Mouse (Mus musculus): ENCODE results near the gene Ankrd13a. TPM values are rescaled to one million over a fixed set of nuclear protein-coding genes. Genes with fewer than 3 reads are reported as not detected.

The Ankrd13a gene
- polyA plus RNA-seq, 1 experiment, result 51.2 TPM

Other genes with a start within 250 kb of the Ankrd13a start
- 0.02 TPM for gene Fam222a, start 206.7 kb upstream of the Ankrd13a start, polyA plus RNA-seq (2012; fragmentation: generic; extraction: Trizol)
- gene Trpv4, start 116.3 kb upstream of the Ankrd13a start, polyA plus RNA-seq (2012; fragmentation: generic; extraction: Trizol), result 0.12 TPM
- 45.2 TPM for gene Gltp, start 83.7 kb upstream of the Ankrd13a start, polyA plus RNA-seq (2012; fragmentation: generic; extraction: Trizol)
- 9.3 TPM for gene Tchp, start 66.9 kb upstream of the Ankrd13a start, polyA plus RNA-seq (2012; fragmentation: generic; extraction: Trizol)
- gene Git2, start 840 bp downstream of the Ankrd13a start, polyA plus RNA-seq (2012; fragmentation: generic; extraction: Trizol), result 21.6 TPM
- gene 1500011B03Rik, start 48.8 kb downstream of the Ankrd13a start, polyA plus RNA-seq (2012; fragmentation: generic; extraction: Trizol), result 31.4 TPM
- gene 4930519G04Rik, start 79.0 kb downstream of the Ankrd13a start, polyA plus RNA-seq (2012; fragmentation: generic; extraction: Trizol), result not detected
- 0.25 TPM for gene Gm9936, start 84.0 kb downstream of the Ankrd13a start, polyA plus RNA-seq (2012; fragmentation: generic; extraction: Trizol)
- 2.1 TPM for gene Oasl2, start 122.3 kb downstream of the Ankrd13a start, polyA plus RNA-seq (2012; fragmentation: generic; extraction: Trizol)
- 0.56 TPM for gene Oasl1, start 148.6 kb downstream of the Ankrd13a start, polyA plus RNA-seq (2012; fragmentation: generic; extraction: Trizol)
- gene 2210016L21Rik, start 167.5 kb downstream of the Ankrd13a start, polyA plus RNA-seq (2012; fragmentation: generic; extraction: Trizol), result 19.6 TPM
- not detected for gene Hnf1a, start 196.4 kb downstream of the Ankrd13a start, polyA plus RNA-seq (2012; fragmentation: generic; extraction: Trizol)
- gene Sppl3, start 236.5 kb downstream of the Ankrd13a start, polyA plus RNA-seq (2012; fragmentation: generic; extraction: Trizol), result 24.9 TPM

Measured in myocyte (in vitro differentiated cells).